ENCODE assay signal across 14 mouse cellular contexts in the genomic region with DNA sequence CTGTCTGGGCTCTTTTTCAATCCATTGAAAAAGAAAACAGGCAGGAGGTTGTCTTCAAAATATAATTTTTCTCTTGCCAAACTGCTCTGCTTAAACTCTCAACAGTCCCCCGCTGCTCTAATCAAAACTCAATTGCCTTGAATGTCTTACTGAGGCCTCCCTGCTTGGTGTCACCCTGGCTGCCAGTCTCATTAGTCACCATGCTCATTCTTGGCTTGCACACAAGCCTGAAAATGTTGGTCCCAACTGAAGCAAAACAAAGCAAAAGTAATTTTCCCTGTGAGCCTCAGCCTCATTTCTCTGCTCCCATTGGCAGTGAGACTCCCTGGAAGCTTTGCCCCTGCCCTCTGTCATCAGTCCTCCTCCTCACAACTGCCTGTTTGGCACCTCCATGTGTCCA.
DNase-seq lines count a peak whose midpoint lies in the region; ATAC-seq and TF ChIP-seq lines count a peak whose summit lies in the region.
"Had no signal": no experiment of that assay in that cellular context is flagged by ENCODE, and none has a peak within 500 bp of the region (broad histone marks: within the 10 kb centered on the region; RNA-seq: fewer than 3 reads in every experiment).

No protein-coding gene starts in this region.

- no peak for DNase-seq in frontal cortex, postnatal 25 days (ENCODE audit: low spot score in 2 of 2)
- peak; percentile 47 for DNase-seq in lung, embryonic 14.5 days
- no peak for DNase-seq in lung, adult 2 months
- DNase-seq in brain, adult 2 months (ENCODE audit: low read depth, low spot score) = peak; percentile 47
- DNase-seq in lung, postnatal 10 days = peak; percentile 48
- DNase-seq in natural killer cell, adult 2 months (ENCODE audit: low spot score in 2 of 2) = no peak
- no peak for DNase-seq in liver, postnatal 0 days
- DNase-seq: cerebellum, adult 18-20 months; midbrain, embryonic 14.5 days; thymus, postnatal 4 days had no signal

- peak; percentile 38; the same call in 1 of the 2 replicates for ATAC-seq in frontal cortex, adult (ENCODE audit: low TSS enrichment)
- ATAC-seq in lung, embryonic 14.5 days (ENCODE audit: insufficient read depth) = peak; percentile 24; the same call in 1 of the 2 replicates
- ATAC-seq in liver, postnatal 0 days = no peak
- ATAC-seq: inflammation-experienced regulatory T-cells, adult 6 months had no signal

- no peak for TF ChIP-seq EP300 in liver, postnatal 0 days (IDR thresholded peaks at IDR 0.05; ENCODE audit: low read depth)

- TF ChIP-seq POLR2A in lung, adult 2 months (IDR thresholded peaks at IDR 0.05; ENCODE audit: borderline replicate concordance, extremely low read depth, low read depth, low read length) = no peak

- no peaks in the 10 kb centered on the region for H3K4me1 ChIP-seq in lung, embryonic 14.5 days (ENCODE audit: insufficient read depth)
- no peaks in the 10 kb centered on the region; the same call in 1 of the 2 replicates for H3K4me1 ChIP-seq in lung, adult 2 months (ENCODE audit: control insufficient read depth, insufficient read depth, low read length)
- no peaks in the 10 kb centered on the region for H3K4me1 ChIP-seq in liver, postnatal 0 days (ENCODE audit: insufficient read depth)
- H3K4me1 ChIP-seq: embryonic facial prominence, embryonic 12.5 days; heart, embryonic 13.5 days had no signal

- no peak overlapping the region for H3K9ac ChIP-seq in lung, embryonic 14.5 days
- H3K9ac ChIP-seq in liver, postnatal 0 days (replicated peaks) = no peak overlapping the region
- H3K9ac ChIP-seq: embryonic facial prominence, embryonic 12.5 days; heart, embryonic 13.5 days had no signal

- H3K4me2 ChIP-seq in lung, embryonic 14.5 days = no peak overlapping the region
- H3K4me2 ChIP-seq in liver, postnatal 0 days (ENCODE audit: low read depth, low read length) = no peak overlapping the region
- H3K4me2 ChIP-seq: embryonic facial prominence, embryonic 12.5 days; heart, embryonic 13.5 days had no signal

- TF ChIP-seq CTCF in lung, embryonic 14.5 days (IDR thresholded peaks at IDR 0.05; ENCODE audit: low read depth) = no peak
- TF ChIP-seq CTCF in lung, adult 2 months (IDR thresholded peaks at IDR 0.05; ENCODE audit: insufficient read depth, low read length) = no peak
- TF ChIP-seq CTCF in liver, postnatal 0 days (IDR thresholded peaks at IDR 0.05; ENCODE audit: low read depth) = no peak

- 52% methylated on average over 1 of the region's 1 CpGs for WGBS in lung, embryonic 14.5 days
- 50% methylated on average over 1 of the region's 1 CpGs for WGBS in lung, adult 2 months
- WGBS in liver, postnatal 0 days (ENCODE audit: insufficient replicate concordance) = 58% methylated on average over 1 of the region's 1 CpGs

- H3K36me3 ChIP-seq in lung, embryonic 14.5 days (ENCODE audit: insufficient read depth) = no peaks in the 10 kb centered on the region
- no peaks in the 10 kb centered on the region for H3K36me3 ChIP-seq in liver, postnatal 0 days (replicated peaks; ENCODE audit: insufficient read depth, low read length)
- H3K36me3 ChIP-seq: embryonic facial prominence, embryonic 12.5 days; heart, embryonic 13.5 days had no signal

- H3K9me3 ChIP-seq in lung, embryonic 14.5 days (ENCODE audit: low read depth, low read length) = no peaks in the 10 kb centered on the region
- no peaks in the 10 kb centered on the region for H3K9me3 ChIP-seq in liver, postnatal 0 days (ENCODE audit: low read length)
- H3K9me3 ChIP-seq: embryonic facial prominence, embryonic 12.5 days; heart, embryonic 13.5 days had no signal

- no peaks in the 10 kb centered on the region for H3K27me3 ChIP-seq in lung, embryonic 14.5 days (ENCODE audit: insufficient read depth, low read length)
- no peaks in the 10 kb centered on the region for H3K27me3 ChIP-seq in liver, postnatal 0 days (ENCODE audit: insufficient read depth, low read length)
- H3K27me3 ChIP-seq: embryonic facial prominence, embryonic 12.5 days; heart, embryonic 13.5 days had no signal

- H3K27ac ChIP-seq in lung, embryonic 14.5 days (ENCODE audit: low read depth) = no peak overlapping the region
- no peak overlapping the region for H3K27ac ChIP-seq in liver, postnatal 0 days (ENCODE audit: low read depth)
- H3K27ac ChIP-seq: embryonic facial prominence, embryonic 12.5 days; heart, embryonic 13.5 days had no signal

- no peak overlapping the region for H3K4me3 ChIP-seq in lung, embryonic 14.5 days (ENCODE audit: low read depth, low read length)
- H3K4me3 ChIP-seq in lung, adult 2 months (replicated peaks; ENCODE audit: extremely low read depth, low read depth, low read length) = no peak overlapping the region
- H3K4me3 ChIP-seq in liver, postnatal 0 days (ENCODE audit: low read depth, low read length) = no peak overlapping the region
- H3K4me3 ChIP-seq: embryonic facial prominence, embryonic 12.5 days; heart, embryonic 13.5 days had no signal

Comparison
In these comparisons a context has a peak if more than half of its experiments do, and no peak if none do; other contexts are left out.
1. DNase-seq: peak in lung, embryonic 14.5 days (single experiment), brain, adult 2 months (single experiment) and lung, postnatal 10 days (single experiment); none in frontal cortex, postnatal 25 days (0 of 2), lung, adult 2 months (single experiment), natural killer cell, adult 2 months (0 of 2) and liver, postnatal 0 days (single experiment).